Mouse (Mus musculus) cerebellum, postnatal 4 days (tissue): ENCODE results near the gene Zfp598.

Experiments
- DNase-seq, 2 experiments: peaks; one replicate each; pipeline ENCODE4 v3.0.0; 2022; ENCODE audit warnings: low spot score in 2 of 2, mixed read lengths in 1 of 2

The Zfp598 gene

DNA sequence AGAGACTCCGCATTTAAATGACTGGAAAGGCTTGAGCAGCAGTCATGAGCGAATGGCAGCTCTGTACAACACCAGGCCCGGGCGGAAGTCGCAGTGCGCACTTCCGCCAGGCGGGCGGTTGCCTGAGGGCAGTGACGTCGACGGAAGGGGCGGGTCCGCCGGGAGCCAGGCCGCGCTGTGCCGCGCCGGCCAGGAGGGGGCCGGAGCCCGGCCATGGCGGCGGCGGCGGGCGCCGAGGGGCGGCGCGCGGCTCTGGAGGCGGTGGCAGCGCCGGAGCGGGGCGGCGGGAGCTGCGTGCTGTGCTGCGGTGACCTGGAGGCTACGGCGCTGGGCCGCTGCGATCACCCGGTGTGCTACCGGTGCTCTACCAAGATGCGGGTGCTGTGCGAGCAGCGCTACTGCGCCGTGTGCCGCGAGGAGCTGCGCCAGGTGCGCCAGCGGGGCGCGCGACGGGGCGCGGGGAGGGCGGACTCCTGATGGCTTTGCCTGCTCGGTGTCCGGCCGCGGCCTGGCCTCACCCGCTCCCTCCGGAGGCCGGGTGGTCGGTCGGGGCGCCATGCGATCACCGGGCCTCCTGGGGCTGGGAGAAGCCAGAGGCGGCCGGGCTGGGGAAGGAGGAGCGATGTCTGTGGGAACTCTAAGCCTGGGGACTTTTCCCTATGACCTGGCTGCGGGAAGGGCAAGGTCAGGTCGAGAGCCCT, at the start of gene Zfp598:
Gene Zfp598 (plus strand): TSS at position 143 of the 701 bp plus-strand sequence.
- peak; percentile 85 to 94 for DNase-seq

DNA sequence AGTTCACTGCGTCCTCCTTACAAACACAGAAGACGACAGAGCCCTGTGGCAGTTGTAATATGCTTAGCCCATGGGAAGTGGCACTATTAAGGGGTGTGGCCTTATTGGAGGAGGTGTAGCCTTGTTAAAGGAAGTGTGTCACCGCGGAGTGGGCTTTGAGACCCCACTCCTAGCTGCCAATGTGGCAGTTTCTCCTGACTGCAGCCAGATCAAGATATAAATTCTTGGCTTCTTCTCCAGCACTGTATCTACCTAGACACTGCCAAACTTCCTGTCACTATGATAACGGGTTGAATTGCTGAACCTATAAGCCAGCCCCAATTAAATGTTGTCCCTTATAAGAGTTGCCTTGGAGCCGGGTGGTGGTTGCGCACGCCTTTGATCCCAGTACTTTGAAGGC, 44.0 kb upstream of the Zfp598 start:
- no peak for DNase-seq

- peak in 1 of 2 experiments; percentile 74 for DNase-seq
These were observed 40.8 kb upstream of the Zfp598 start for GRCm38 (mm10) chr17:24628646-24629045.

GRCm38 (mm10) chr17:24630072-24630471, 39.4 kb upstream of the Zfp598 start:
- no peak for DNase-seq

- peak; percentile 64 to 79 for DNase-seq
These were observed 37.2 kb upstream of the Zfp598 start, which contains the start of the genes Tsc2 and Nthl1 for GRCm38 (mm10) chr17:24632167-24632812. Gene Tsc2 (minus strand): TSS chr17:24632630. Gene Nthl1 (plus strand): TSS chr17:24632680.

GRCm38 (mm10) chr17:24632813-24633449, 36.6 kb upstream of the Zfp598 start:
- DNase-seq, result no peak

GRCm38 (mm10) chr17:24633831-24634230, 35.7 kb upstream of the Zfp598 start:
- DNase-seq, result no peak

GRCm38 (mm10) chr17:24635024-24635423, 34.5 kb upstream of the Zfp598 start:
- DNase-seq, result no peak

GRCm38 (mm10) chr17:24635694-24636093, 33.8 kb upstream of the Zfp598 start:
- DNase-seq, result no peak

DNA sequence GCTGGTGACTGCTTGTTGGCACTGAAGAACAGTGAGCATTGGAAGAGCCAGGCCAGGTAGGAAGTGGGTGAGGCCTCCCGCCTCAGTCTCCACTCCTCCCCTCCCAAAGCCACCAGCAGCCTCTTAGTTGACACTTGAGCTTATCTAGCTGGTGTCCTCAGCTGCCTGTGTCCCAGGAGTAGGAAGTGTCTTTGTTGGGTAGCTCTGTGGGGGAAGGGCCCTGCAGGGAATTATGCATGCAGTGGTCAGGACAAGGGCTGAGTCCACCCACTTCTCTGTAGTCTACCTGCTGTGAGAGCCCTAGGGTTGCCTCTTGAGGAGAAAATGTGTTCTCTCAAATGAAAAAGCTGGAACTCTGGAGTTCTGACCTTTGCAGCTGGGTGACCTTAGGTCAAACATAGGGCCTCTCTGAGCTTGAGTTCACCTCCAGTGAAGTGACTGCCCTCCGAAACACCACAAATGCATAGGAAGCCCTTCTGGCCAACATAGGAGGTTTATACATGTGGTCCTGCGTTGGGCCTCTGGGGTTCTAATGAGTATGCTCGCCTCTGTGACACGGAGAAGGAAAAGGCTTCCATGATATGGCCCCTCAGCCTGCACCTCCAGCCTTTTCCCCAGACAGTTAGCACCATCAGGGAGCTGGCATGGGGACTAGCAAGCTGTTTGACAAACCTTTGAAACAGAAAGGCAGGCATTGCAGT, 32.6 kb upstream of the Zfp598 start:
- DNase-seq, result no peak

DNA sequence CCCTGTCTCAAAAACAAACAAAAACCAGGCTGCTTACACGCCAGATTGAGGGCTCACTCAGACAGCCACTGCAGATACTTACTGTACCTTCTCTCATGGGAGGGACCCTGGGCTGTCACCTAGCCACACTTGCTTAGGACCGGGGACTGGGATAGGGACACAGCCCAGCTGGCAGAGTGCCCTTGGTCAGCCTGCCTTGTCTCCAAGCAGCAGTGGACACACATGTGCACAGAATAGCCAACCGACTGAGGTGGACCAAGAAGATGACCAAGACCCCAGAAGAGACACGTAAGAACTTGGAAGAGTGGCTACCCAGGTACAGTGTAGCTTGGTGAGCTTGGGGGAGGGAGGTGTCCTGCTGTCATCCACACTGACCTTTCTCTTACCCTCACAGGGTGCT, 31.3 kb upstream of the Zfp598 start:
- no peak for DNase-seq

GRCm38 (mm10) chr17:24638840-24639239, 30.6 kb upstream of the Zfp598 start:
- DNase-seq, result no peak

DNA sequence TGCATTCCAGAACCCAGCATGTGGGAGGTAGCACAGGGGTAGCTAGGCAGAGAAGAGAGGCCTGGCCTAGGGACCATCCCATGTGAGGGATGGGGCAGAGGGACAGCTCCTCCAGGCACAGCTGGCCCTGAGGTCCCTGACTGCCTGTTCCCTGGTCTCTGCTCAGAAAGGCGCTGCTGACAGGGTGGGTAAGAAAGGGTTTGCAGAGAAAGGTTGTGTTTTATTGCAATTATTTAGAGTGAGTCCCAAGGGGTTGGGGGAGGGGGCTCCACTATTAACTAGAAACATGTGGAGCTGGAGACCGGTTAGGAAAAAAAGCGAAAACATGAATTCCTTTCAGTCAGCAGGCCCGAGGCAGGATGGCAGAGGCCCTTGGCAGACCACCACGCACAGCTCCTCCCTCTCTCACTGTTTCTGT, 29.9 kb upstream of the Zfp598 start:
- DNase-seq, result no peak

DNA sequence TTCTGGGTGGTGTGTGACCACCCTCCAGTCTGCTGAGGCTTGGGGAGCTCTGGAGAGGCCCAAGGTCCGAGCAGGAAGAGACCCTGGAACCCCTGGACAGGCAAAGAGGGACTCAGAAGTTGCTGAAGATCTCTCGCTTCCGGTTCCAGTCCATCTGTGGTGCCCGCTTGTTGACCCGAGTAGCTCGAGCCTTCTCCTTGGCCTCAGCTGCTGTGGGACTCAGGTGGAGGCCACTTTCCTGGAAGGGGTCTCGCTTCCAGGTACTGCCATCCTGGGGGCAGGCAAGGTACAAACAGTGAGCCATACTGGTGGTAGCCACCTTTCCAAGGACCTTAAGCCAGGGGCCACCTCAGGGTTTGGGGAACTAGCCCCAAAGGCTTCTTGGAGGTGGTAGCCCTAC, 29.4 kb upstream of the Zfp598 start:
- DNase-seq, result no peak

GRCm38 (mm10) chr17:24640581-24640980, 28.9 kb upstream of the Zfp598 start:
- DNase-seq, result no peak

- DNase-seq, result no peak
These were observed 27.5 kb upstream of the Zfp598 start for GRCm38 (mm10) chr17:24641944-24642343.

DNA sequence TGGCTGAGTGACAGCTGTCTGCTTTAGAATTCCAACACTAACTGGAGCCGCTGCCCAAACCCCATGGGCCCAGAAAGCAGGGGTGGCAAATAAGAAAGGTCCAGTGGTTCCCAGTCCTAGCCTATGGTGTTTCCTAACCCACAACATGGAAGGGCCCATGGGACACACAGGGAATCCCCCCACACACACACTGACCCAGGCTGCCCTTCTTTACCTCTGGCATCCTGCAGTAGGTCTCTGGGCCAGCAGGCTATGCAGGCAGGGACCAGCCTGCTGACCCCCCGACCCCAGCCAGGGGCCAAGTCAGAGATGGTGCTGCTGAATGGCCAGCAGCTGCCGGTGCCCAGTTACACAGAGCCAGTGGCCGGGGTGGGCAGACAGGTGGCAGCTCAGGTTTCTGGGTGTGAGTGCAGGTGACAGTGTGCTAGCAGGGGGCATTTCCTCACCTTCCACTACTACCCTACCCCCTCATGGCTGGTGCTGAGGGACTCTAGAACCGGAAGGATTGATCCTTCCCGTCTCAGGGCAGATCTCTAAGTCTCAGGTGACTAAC, 26.6 kb upstream of the Zfp598 start:
- no peak for DNase-seq

DNA sequence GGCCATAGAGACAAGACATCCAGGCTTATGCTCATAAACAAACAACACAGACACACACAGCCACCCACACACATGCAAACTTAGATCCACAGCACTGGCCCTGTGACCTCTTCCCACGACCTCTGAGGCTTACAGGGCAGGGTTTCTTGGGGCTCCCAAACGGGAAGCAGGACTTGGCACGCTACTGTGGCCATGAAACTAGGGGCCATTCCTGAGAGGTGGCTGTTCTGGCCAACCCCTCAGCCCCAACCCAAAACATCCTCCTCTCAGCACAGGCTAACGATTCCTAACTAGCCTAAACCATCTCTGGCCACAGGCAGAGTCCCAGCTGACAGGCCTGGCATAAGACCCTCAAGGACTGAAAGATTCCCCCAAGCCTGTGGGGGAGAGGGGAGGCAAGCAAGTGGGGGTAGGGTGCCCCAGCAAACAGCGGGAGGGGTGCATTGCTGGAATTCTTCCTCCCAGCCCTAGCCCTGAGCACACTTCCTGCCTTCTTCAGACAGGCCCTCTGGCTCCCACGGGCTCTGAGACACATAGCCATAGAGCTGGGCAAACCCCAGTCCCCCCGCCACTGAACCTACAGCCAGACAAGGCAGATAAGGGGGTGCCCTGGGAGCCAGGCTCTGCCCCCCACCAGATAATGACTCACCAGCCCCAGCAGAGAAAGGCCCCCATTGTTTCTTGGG, 25.3 kb upstream of the Zfp598 start:
- DNase-seq, result no peak

- no peak for DNase-seq
These were observed 24.4 kb upstream of the Zfp598 start for GRCm38 (mm10) chr17:24644875-24645721.

- DNase-seq, result no peak
These were observed 23.6 kb upstream of the Zfp598 start for GRCm38 (mm10) chr17:24645916-24646315.
